Mouse (Mus musculus): Measurements from ENCODE around the gene Mrps16. TPM values are rescaled to one million over a fixed set of nuclear protein-coding genes. Genes with fewer than 3 reads are reported as not detected.

The Mrps16 gene
- total and polyA plus RNA-seq, 3 experiments: 112 to 132 TPM; not detected in 1

GRCm38 (mm10) chr14:20379087-20379640 is 14.3 kb downstream of the Mrps16 start:
- Histone ChIP-seq H3K27me3 (ENCODE audit: control insufficient read depth in 1 of 2, insufficient read depth in 2 of 2, low read length in 2 of 2) (no peaks in the 10 kb centered on the region), H3K9me3 (replicated peaks; ENCODE audit: insufficient read depth, low read length) (no peaks in the 10 kb centered on the region), H3K9ac (ENCODE audit: control insufficient read depth, low read depth, low read length, poor library complexity, severe bottlenecking) (no peak overlapping the region), H3K4me3 (ENCODE audit: control insufficient read depth in 1 of 2, insufficient read depth in 1 of 2, low read depth in 2 of 2, low read length in 2 of 2) (no peak overlapping the region), H3K36me3 (ENCODE audit: control insufficient read depth in 1 of 2, insufficient read depth in 2 of 2, low read length in 2 of 2) (peaks cover 7 to 27% of the 10 kb centered on the region in 2 experiments), H3K4me1 (ENCODE audit: control insufficient read depth in 1 of 2, insufficient read depth in 2 of 2, low read length in 2 of 2) (peaks cover 16 to 17% of the 10 kb centered on the region in 2 experiments), H3K79me2 (ENCODE audit: control insufficient read depth, insufficient read depth, low read length, poor library complexity) (0 out of 2 replicates have a peak, but pooled peaks cover 5% of the 10 kb centered on the region), H3K27ac (ENCODE audit: control insufficient read depth, low read depth, low read length) (no peak overlapping the region)
- TF ChIP-seq EP300 (IDR thresholded peaks at IDR 0.05; ENCODE audit: low read depth in 1 of 2, low read length in 2 of 2): no peak
- peak; percentile 40; the same call in 1 of the 2 replicates for TF ChIP-seq USF1 (IDR thresholded peaks at IDR 0.05; ENCODE audit: low read depth, low read length)
- no peak for DNase-seq (ENCODE audit: low read depth, low spot score)

DNA sequence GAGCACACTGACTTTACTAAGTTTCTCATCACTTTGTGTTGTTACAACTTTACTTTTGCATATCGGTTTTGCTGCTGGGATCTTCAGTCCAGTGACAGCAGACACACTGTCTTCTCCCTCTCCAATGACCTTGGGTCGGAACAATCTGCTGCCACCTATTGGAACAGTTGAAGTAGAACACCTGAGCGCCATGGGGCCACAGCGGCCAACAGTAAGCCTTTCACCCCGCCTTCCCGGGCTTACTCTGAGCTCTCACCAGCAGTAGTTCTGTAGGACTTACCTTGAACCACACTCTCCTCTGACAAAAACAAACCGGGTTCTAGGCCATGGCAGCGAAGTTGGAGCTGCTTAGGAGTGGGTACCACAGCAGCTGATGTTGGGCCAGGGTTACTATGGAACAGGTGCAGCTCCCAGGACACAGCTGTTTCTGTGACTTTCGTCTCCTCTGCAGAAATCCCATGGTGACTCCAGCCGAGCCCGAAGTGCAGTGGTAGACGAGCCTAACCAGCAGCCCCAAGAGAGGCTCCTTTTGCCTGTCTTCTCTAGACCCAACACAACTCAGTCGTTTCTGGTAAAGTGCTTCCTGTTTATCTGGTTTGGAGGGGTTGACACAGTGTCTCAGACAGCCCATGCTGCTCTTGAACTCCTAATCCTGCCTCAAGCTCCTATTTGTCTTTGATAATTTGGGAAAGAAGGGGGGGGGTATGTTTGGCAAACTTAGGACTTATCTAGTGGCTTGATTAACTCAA is 14.9 kb downstream of the Mrps16 start:
- Histone ChIP-seq H3K4me3 (ENCODE audit: control insufficient read depth in 1 of 2, insufficient read depth in 1 of 2, low read depth in 2 of 2, low read length in 2 of 2) (no peak overlapping the region), H3K9ac (ENCODE audit: control insufficient read depth, low read depth, low read length, poor library complexity, severe bottlenecking) (no peak overlapping the region), H3K27me3 (ENCODE audit: control insufficient read depth in 1 of 2, insufficient read depth in 2 of 2, low read length in 2 of 2) (no peaks in the 10 kb centered on the region), H3K9me3 (replicated peaks; ENCODE audit: insufficient read depth, low read length) (no peaks in the 10 kb centered on the region), H3K4me1 (ENCODE audit: control insufficient read depth in 1 of 2, insufficient read depth in 2 of 2, low read length in 2 of 2) (peaks cover 15 to 17% of the 10 kb centered on the region in 2 experiments), H3K27ac (ENCODE audit: control insufficient read depth, low read depth, low read length) (no peak overlapping the region), H3K36me3 (ENCODE audit: control insufficient read depth in 1 of 2, insufficient read depth in 2 of 2, low read length in 2 of 2) (peaks cover 3 to 26% of the 10 kb centered on the region in 2 experiments), H3K79me2 (ENCODE audit: control insufficient read depth, insufficient read depth, low read length, poor library complexity) (0 out of 2 replicates have a peak, but pooled peaks cover 2% of the 10 kb centered on the region)
- DNase-seq (ENCODE audit: low read depth, low spot score): peak; percentile 52
- TF ChIP-seq CTCF (IDR thresholded peaks at IDR 0.05 in 2 of 3, conservative IDR thresholded peaks at IDR 0.05 in 1 of 3; ENCODE audit: control insufficient read depth in 1 of 3, insufficient read depth in 1 of 3, low read depth in 2 of 3, low read length in 3 of 3, poor library complexity in 1 of 3, severe bottlenecking in 1 of 3) (peak; percentile 37 to 46 (median 45); a peak in 5 of 6 replicates), TCF12 (IDR thresholded peaks at IDR 0.05; ENCODE audit: low read depth, low read length) (no peak)

GRCm38 (mm10) chr14:20377112-20377521 is 16.3 kb downstream of the Mrps16 start:
- Histone ChIP-seq H3K4me3 (ENCODE audit: control insufficient read depth in 1 of 2, insufficient read depth in 1 of 2, low read depth in 2 of 2, low read length in 2 of 2) (no peak overlapping the region), H3K36me3 (ENCODE audit: control insufficient read depth in 1 of 2, insufficient read depth in 2 of 2, low read length in 2 of 2) (peaks cover 0 to 26% of the 10 kb centered on the region in 2 experiments; a peak in 2 of 4 replicates), H3K79me2 (ENCODE audit: control insufficient read depth, insufficient read depth, low read length, poor library complexity) (no peaks in the 10 kb centered on the region), H3K27me3 (ENCODE audit: control insufficient read depth in 1 of 2, insufficient read depth in 2 of 2, low read length in 2 of 2) (no peaks in the 10 kb centered on the region), H3K9ac (ENCODE audit: control insufficient read depth, low read depth, low read length, poor library complexity, severe bottlenecking) (no peak overlapping the region; the same call in 1 of the 2 replicates), H3K27ac (ENCODE audit: control insufficient read depth, low read depth, low read length) (peak overlapping the region; percentile 79), H3K9me3 (replicated peaks; ENCODE audit: insufficient read depth, low read length) (no peaks in the 10 kb centered on the region), H3K4me1 (ENCODE audit: control insufficient read depth in 1 of 2, insufficient read depth in 2 of 2, low read length in 2 of 2) (peaks cover 15 to 17% of the 10 kb centered on the region in 2 experiments)
- DNase-seq (ENCODE audit: low read depth, low spot score): peak; percentile 96
- TF ChIP-seq USF2 (IDR thresholded peaks at IDR 0.05; ENCODE audit: borderline replicate concordance in 1 of 2, insufficient read depth in 1 of 2, low read depth in 1 of 2, low read length in 2 of 2) (no peak), USF1 (IDR thresholded peaks at IDR 0.05; ENCODE audit: low read depth, low read length) (no peak), TAL1 (IDR thresholded peaks at IDR 0.05; ENCODE audit: low read length) (peak; percentile 40; the same call in 1 of the 2 replicates), ZMIZ1 (IDR thresholded peaks at IDR 0.05; ENCODE audit: low read depth, low read length) (no peak), CHD1 (IDR thresholded peaks at IDR 0.05; ENCODE audit: low read depth, low read length) (no peak), NELFE (IDR thresholded peaks at IDR 0.05; ENCODE audit: low read depth, low read length) (no peak), HCFC1 (IDR thresholded peaks at IDR 0.05; ENCODE audit: low read depth, low read length) (peak; percentile 37; the same call in 1 of the 2 replicates), ZNF384 (IDR thresholded peaks at IDR 0.05; ENCODE audit: low read depth, low read length) (no peak), MEF2A (IDR thresholded peaks at IDR 0.05; ENCODE audit: extremely low read depth, insufficient replicate concordance, low read depth, low read length, poor library complexity, severe bottlenecking) (no peak), BHLHE40 (IDR thresholded peaks at IDR 0.05; ENCODE audit: borderline replicate concordance, low read depth, low read length) (no peak), RAD21 (IDR thresholded peaks at IDR 0.05; ENCODE audit: low read depth, low read length) (no peak), ZKSCAN1 (IDR thresholded peaks at IDR 0.05; ENCODE audit: low read depth, low read length) (no peak), EP300 (IDR thresholded peaks at IDR 0.05; ENCODE audit: low read depth in 1 of 2, low read length in 2 of 2) (peak in 1 of 2 experiments; percentile 69; a peak in 2 of 4 replicates), CHD2 (IDR thresholded peaks at IDR 0.05; ENCODE audit: low read length) (no peak), JUND (IDR thresholded peaks at IDR 0.05; ENCODE audit: low read depth, low read length) (no peak), KAT2A (conservative IDR thresholded peaks at IDR 0.05; ENCODE audit: low read depth, low read length) (no peak), POLR2AphosphoS5 (IDR thresholded peaks at IDR 0.05; ENCODE audit: borderline replicate concordance, low read depth, low read length) (no peak), MYB (IDR thresholded peaks at IDR 0.05; ENCODE audit: low read depth, low read length) (no peak), E2F4 (IDR thresholded peaks at IDR 0.05; ENCODE audit: borderline replicate concordance, low read depth, low read length) (no peak), CTCF (IDR thresholded peaks at IDR 0.05 in 2 of 3, conservative IDR thresholded peaks at IDR 0.05 in 1 of 3; ENCODE audit: control insufficient read depth in 1 of 3, insufficient read depth in 1 of 3, low read depth in 2 of 3, low read length in 3 of 3, poor library complexity in 1 of 3, severe bottlenecking in 1 of 3) (no peak)

Measured in MEL (cell line).